In the genomic region with DNA sequence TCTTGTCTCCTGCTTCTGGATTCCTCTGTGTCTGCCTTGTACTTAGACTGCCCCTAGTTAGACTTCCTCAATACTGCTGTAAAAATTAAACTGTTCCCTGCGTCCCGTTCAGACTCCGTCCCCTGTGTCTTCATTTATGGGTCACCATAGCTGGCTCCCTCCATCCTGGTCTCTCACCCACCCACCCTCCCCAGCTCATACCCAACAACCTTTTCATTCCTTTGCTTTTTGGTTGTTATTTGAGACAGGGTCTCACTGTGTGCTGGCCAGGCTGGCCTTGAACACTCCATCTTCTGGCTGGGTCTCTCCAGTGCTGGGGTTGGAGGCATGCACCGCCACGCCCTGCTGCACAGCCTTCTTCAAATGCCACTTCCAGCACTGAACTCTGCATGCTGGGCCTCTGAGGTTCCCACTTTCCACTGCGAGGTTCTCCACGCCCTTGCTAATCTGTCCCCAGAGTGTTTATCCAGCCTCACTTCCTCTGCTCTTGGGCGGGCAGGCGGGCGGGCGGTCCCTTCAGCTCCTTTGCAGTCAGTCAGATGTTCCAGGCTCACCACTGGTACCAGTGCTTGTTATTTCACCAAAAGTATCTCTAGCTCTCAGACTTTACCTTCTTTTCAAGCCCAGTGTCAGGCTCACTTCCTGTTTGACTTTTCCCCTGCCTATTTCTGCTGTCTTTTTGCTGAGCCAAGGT, we compare ENCODE assay signal across 9 mouse cellular contexts. TPM values are rescaled to one million over a fixed set of nuclear protein-coding genes. Genes with fewer than 3 reads are reported as not detected.
DNase-seq lines count a peak whose midpoint lies in the region; ATAC-seq lines count a peak whose summit lies in the region.
"Had no signal": no experiment of that assay in that cellular context is flagged by ENCODE, and none has a peak within 500 bp of the region (broad histone marks: within the 10 kb centered on the region; RNA-seq: fewer than 3 reads in every experiment).

No protein-coding gene starts in this region.

- peak overlapping the region; percentile 48; the same call in 1 of the 2 replicates for H3K27ac ChIP-seq in intestine, embryonic 15.5 days
- H3K27ac ChIP-seq: limb, embryonic 12.5 days had no signal

- ATAC-seq in CD4-positive, CD25-positive, alpha-beta regulatory T cell, adult 4 months, result peak; percentile 70
- peak; percentile 87 for ATAC-seq in erythroid progenitor cell, adult 5-6 weeks (replicated peaks; ENCODE audit: low FRiP score, poor library complexity, severe bottlenecking)
- ATAC-seq in intestine, embryonic 15.5 days, result peak; percentile 64
- ATAC-seq in monocyte, adult 5-6 weeks (replicated peaks; ENCODE audit: insufficient number of reproducible peaks, low FRiP score, low TSS enrichment, poor library complexity, severe bottlenecking), result peak; percentile 84

- no peaks in the 10 kb centered on the region for H3K36me3 ChIP-seq in intestine, embryonic 15.5 days
- H3K36me3 ChIP-seq: limb, embryonic 12.5 days had no signal

- 54% methylated on average over 11 of the region's 11 CpGs for WGBS in intestine, embryonic 15.5 days

- H3K4me1 ChIP-seq in intestine, embryonic 15.5 days (replicated peaks), result peaks cover 37% of the 10 kb centered on the region

- no peak overlapping the region for H3K4me2 ChIP-seq in intestine, embryonic 15.5 days (replicated peaks)
- H3K4me2 ChIP-seq: limb, embryonic 12.5 days had no signal

- no peaks in the 10 kb centered on the region for H3K9me3 ChIP-seq in intestine, embryonic 15.5 days
- H3K9me3 ChIP-seq: limb, embryonic 12.5 days had no signal

- H3K4me3 ChIP-seq in intestine, embryonic 15.5 days (replicated peaks), result no peak overlapping the region
- H3K4me3 ChIP-seq: limb, embryonic 12.5 days had no signal

- no peak for DNase-seq in frontal cortex, postnatal 10 days (ENCODE audit: low spot score in 2 of 2)
- no peak for DNase-seq in cerebellum, postnatal 14 days
- no peak for DNase-seq in urinary bladder, postnatal 10 days (ENCODE audit: low spot score)
- DNase-seq in embryo, embryonic 10.5 days (ENCODE audit: low spot score), result no peak

- H3K27me3 ChIP-seq in intestine, embryonic 15.5 days (replicated peaks), result no peaks in the 10 kb centered on the region
- H3K27me3 ChIP-seq: limb, embryonic 12.5 days had no signal

- no peak overlapping the region for H3K9ac ChIP-seq in intestine, embryonic 15.5 days
- H3K9ac ChIP-seq: limb, embryonic 12.5 days had no signal

RNA-seq across cellular contexts. Expression of a gene that starts 18.5 kb away (rescaled TPM):
- polyA plus RNA-seq in CD4-positive, CD25-positive, alpha-beta regulatory T cell, adult 4 months (2017; shearing (Covaris generic)), result 100 to 1,000 TPM; 125 to 142 TPM
- 53.7 and 55.1 TPM in 2 replicates for total RNA-seq in erythroid progenitor cell, adult 5-6 weeks (2015; ENCODE audit: low replicate concordance)
- 48.5 and 60.2 TPM in 2 replicates for total RNA-seq in erythroid progenitor cell, adult 5-6 weeks (2017; ENCODE audit: low replicate concordance)
- 44.9 and 45.0 TPM in 2 replicates for polyA plus RNA-seq in intestine, embryonic 15.5 days (2015; fragmentation: Nextera tagmentation; extraction: Ambion mirVana)
- total RNA-seq in monocyte, adult 5-6 weeks (2017), result 81.6 to 108 TPM (median 90.0 TPM) in 3 replicates

RNA-seq across cellular contexts. Expression of a gene that starts 22.5 kb away (rescaled TPM):
- polyA plus RNA-seq in CD4-positive, CD25-positive, alpha-beta regulatory T cell, adult 4 months (2017; shearing (Covaris generic)), result 10 to 100 TPM; 10.7 to 13.2 TPM
- 23.5 and 31.7 TPM in 2 replicates for total RNA-seq in erythroid progenitor cell, adult 5-6 weeks (2015; ENCODE audit: low replicate concordance)
- 62.6 and 70.5 TPM in 2 replicates for total RNA-seq in erythroid progenitor cell, adult 5-6 weeks (2017; ENCODE audit: low replicate concordance)
- polyA plus RNA-seq in intestine, embryonic 15.5 days (2015; fragmentation: Nextera tagmentation; extraction: Ambion mirVana), result 72.7 and 73.7 TPM in 2 replicates
- total RNA-seq in monocyte, adult 5-6 weeks (2017), result 88.9 to 99.4 TPM (median 95.5 TPM) in 3 replicates
